Mouse (Mus musculus): ENCODE results near the gene Trpv2. TPM values are rescaled to one million over a fixed set of nuclear protein-coding genes. Genes with fewer than 3 reads are reported as not detected.

Gene Trpv2
- total RNA-seq, 2 experiments from 2014 or later: 24.9 to 46.6 TPM

GRCm38 (mm10) chr11:62557205-62557604 is 17.1 kb upstream of the Trpv2 start:
- no peak for ATAC-seq (ENCODE audit: poor library complexity, severe bottlenecking)

GRCm38 (mm10) chr11:62558152-62558551 is 16.1 kb upstream of the Trpv2 start:
- ATAC-seq (ENCODE audit: poor library complexity, severe bottlenecking): no peak

DNA sequence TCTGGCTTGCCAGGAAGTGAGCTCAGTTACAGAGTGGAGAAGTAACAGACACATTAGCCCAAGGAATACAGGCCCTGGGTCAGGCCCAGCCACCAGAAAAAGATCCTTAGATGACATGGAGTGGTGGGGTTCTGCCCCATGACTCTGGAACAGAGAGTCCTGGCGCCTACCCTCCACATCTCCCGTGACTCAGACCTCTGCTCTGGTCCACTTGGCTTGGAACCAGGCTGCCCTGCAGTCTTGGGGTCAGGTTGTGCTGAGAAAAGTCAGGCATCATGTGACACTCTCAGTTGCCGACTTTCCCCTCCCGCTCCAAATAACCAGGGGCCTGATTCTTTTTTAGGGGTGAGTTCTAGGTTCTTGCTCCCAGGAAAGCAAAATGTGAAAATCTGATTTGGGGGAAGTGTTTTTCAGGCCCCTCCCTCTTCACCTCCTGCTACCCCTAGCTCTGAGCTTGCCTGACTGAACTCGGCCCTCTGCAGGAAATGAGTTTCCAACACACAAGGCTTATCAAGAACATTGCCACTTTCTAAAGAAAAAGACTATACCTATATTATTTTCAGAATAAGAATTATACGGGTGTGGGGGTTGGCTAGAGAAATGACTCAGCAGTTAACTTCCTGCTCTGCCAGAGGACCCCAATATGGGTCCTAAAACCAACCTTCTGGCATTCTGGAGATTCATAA is 15.2 kb upstream of the Trpv2 start:
- no peak for ATAC-seq (ENCODE audit: poor library complexity, severe bottlenecking)

- ATAC-seq (ENCODE audit: poor library complexity, severe bottlenecking): peak; percentile 54; the same call in 1 of the 2 replicates
Measured at GRCm38 (mm10) chr11:62560463-62561016, 13.7 kb upstream of the Trpv2 start.

DNA sequence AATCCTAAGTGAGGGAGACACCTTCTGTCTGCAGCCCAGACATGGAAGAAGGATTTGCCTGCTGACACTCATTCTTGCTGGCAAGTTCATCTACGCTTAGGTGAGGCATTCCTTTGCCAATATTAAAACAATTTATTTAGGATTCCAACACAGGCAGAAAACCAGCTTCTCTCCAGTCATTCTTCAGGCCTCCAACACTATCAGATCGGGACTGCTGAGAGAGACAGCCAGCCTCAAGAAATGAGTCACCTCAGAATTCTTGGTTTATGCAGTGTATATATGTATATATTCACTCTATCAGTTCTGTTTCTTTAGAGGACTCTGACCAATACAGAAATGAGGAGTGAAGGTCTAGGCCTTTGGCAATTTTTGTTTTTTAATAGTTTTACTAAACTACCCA is 10.7 kb upstream of the Trpv2 start:
- ATAC-seq (ENCODE audit: poor library complexity, severe bottlenecking): no peak

- no peak for ATAC-seq (ENCODE audit: poor library complexity, severe bottlenecking)
Measured at GRCm38 (mm10) chr11:62565747-62566146, 8.5 kb upstream of the Trpv2 start.

- no peak for ATAC-seq (ENCODE audit: poor library complexity, severe bottlenecking)
Measured at GRCm38 (mm10) chr11:62566211-62566610, 8.1 kb upstream of the Trpv2 start.

DNA sequence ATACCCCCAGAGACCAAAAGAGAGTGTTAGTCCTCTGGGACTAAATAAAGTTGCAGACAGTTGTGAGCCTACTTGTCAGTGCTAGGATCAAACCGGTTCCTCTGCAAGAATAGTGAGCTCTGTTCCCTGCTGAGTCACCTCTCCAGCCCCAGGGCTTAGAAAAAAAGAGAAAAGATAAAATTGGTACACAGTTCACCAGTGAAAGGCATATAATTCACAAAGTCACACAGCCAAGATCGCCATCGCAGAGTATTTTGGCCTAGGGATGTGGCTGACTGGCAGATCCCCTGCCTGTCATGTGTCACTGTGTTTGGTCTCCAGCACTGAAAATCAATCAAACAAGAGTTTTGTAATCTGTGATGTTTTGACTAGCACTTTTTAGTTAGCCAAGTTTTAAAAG is 6.0 kb upstream of the Trpv2 start:
- no peak for ATAC-seq (ENCODE audit: poor library complexity, severe bottlenecking)

GRCm38 (mm10) chr11:62574703-62575085 is 408 bp downstream of the Trpv2 start:
- no peak for ATAC-seq (ENCODE audit: poor library complexity, severe bottlenecking)

DNA sequence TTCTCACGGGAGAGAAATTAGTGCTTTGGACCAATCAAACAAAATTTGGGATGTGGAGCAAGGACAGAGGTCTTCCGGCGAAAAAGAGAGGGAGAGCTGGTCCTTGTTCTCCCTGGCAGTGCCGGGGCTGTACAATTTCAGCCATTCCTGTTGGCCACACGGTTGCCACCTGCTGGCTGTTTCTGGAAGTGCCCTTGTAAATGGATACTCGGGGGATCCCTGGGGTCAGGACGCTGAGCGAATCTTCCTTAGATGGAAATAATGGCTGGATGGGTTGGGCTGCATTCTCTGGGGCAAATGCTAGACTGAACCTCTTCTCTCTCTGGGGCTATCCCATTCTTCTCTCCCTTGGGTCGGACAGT is 992 bp downstream of the Trpv2 start:
- peak; percentile 59 for ATAC-seq (ENCODE audit: poor library complexity, severe bottlenecking)

- ATAC-seq (ENCODE audit: poor library complexity, severe bottlenecking): peak; percentile 65
Measured at GRCm38 (mm10) chr11:62575659-62576438, 1.6 kb downstream of the Trpv2 start.

GRCm38 (mm10) chr11:62576530-62577152 is 2.4 kb downstream of the Trpv2 start:
- peak; percentile 61 for ATAC-seq (ENCODE audit: poor library complexity, severe bottlenecking)

DNA sequence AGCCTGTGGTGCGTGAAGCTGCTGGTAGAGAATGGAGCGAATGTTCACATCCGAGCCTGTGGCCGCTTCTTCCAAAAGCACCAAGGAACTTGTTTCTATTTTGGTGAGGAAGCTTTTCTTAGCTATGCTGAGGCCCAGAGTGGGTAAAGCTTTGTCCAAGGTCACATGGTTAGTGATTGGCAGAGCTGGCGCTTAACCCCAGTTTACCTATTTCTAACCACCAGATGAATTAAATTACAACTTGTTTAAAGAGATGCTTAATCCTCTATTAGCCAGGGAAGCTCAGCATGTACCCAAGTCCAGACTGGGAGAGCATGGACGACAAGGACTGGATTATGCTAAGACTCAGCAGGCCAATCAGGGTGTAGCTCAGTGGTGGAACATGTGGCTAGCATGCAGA is 8.7 kb downstream of the Trpv2 start:
- ATAC-seq (ENCODE audit: poor library complexity, severe bottlenecking): no peak

DNA sequence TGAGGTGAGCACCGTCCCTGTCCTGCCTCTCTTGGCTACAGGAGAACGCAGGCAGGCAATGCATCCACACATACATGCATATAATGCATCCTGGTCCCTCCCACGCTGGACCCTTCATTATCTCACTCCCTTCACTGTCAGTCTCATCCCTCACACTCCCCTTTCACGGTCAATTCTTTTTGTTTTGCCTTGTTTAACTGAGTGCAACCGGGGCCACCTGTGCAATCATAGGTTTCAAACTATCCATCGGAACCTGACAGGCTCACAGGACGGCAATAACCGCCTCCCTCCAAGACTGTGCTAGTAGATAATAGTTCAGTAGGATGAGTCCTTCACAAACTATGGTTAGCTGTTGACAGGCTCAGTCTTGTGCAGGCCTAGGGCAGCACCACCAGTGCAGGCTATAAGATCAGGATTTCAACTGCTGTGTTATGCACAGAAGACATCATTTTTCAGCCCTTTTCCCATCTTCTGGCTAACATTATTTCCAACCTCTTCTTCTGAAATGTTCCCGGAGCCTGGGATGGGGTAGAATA is 10.5 kb downstream of the Trpv2 start:
- ATAC-seq (ENCODE audit: poor library complexity, severe bottlenecking): no peak

DNA sequence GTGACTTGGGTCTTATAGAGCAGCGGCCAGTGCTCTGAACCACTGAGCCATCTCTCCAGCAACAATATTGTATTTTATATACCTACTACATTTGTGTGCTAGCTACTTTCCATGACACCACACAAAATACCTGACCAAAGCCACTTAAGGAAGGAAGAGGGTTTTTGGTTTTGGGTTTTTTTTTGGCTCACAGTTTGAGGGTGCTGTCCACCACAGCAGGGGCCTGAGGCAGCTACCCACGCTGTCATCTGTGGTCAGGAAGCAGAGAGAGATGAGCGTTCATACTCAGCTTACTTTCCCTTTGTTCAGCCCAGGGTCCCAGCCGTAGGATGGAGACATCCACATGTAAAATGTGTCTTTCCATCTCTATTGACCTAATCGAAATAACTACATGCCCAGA is 12.7 kb downstream of the Trpv2 start:
- no peak for ATAC-seq (ENCODE audit: poor library complexity, severe bottlenecking)

DNA sequence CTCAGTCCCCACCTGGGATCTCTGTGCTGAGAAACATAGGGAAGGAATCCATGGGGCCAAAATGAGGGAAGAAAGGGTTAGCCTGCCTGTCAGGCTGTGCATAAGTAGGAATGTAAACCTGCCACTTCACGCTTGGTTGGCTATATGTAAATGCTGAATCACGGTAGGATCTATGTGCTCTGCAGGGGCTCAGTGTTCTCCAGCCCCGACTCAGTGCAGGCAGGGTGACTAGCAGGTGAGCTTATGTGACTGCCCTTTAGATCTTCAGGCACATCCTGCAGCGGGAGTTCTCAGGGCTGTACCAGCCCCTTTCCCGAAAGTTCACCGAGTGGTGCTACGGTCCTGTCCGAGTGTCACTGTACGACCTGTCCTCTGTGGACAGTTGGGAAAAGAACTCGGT is 15.1 kb downstream of the Trpv2 start:
- no peak for ATAC-seq (ENCODE audit: poor library complexity, severe bottlenecking)

DNA sequence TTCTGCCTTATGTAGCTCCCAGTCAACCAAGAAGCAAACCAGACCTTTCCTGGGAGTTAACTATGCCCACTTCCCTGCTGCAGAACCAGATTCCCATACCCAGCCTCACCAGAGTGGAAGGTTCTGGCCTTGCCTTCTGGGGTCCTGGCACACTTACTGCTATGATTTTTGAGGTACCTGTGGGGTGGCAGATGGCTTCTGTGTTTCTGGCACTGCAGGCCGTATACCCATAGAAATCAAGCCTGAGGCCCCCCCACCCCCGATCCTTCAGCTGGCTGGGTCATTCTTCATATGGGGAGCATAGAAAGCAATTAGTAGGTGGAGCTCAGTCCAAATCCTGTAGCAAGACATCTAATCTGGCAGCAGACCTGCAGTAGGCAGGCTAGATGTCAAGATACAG is 16.7 kb downstream of the Trpv2 start:
- no peak for ATAC-seq (ENCODE audit: poor library complexity, severe bottlenecking)

DNA sequence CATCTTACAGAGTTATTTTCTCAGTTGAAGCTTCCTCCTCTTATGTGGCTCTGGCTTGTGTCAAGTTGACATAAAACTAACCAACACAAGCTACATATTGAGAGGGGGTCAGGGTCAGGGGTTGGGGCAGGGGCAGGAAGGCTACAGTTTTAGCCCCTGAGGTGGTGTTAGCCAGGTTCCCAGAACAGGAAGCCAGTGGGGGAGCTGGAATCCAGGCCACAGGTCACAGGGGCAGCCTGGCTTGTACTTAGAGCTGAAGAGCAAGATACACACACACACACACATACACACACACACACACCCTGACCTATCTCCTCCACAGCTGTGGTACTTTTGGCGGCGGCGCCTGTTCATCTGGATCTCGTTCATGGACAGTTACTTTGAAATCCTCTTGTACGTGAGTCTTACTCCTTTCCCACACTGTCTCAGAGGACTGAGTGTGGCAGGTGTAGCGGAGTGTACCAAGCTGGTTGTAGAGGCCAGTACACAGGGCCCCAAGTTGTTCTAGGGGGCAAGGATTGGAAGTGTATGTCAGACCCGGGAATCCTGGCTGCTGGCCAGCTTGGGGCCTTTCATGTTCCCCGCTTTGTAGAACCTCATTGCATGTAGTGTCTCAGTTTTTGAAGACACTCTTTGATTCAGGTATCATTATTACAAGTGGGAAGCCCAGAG is 17.8 kb downstream of the Trpv2 start:
- no peak for ATAC-seq (ENCODE audit: poor library complexity, severe bottlenecking)

DNA sequence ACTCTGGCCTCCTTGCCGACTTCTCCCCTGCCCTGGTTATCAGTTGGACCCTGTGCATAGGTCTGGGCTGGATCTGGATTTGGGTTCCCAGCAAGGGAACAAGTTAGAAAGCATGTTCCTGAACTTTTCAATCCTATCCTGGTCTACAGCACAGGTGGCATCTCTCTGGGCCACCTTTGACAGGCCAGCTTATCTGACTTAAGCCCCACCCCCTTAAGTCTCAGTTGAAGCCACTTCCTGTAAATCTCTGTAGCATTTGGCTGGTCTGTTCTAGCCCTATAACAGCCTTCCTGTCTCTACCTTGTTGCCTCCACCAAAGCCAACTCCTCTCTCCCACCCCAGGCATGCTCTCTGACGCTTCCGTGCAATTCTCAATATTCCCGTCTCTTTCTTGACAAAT is 24.3 kb downstream of the Trpv2 start:
- no peak for ATAC-seq (ENCODE audit: poor library complexity, severe bottlenecking)

- no peak for ATAC-seq (ENCODE audit: poor library complexity, severe bottlenecking)
Measured at GRCm38 (mm10) chr11:62601732-62602618, 27.7 kb downstream of the Trpv2 start.
